13 mouse cellular contexts compared by ENCODE assay signal in the genomic region with DNA sequence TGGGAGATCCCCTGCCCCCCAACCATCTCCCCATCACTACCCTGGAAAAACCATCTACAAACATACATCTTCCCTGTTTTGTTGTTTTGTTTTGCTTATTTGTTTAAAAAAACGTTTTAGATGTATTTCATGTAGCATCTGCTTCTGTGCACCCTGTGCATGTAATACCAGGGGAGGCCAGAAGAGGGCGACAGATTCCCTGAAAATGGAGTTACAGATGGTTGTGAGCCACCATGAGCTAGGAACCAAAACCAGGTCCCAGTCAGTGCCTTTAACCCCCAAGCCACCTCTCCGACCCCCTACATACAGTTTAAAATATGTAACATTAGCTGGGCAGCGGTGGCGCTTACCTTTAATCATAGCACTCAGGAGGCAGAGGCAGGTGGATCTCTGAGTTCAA. TPM values are rescaled to one million over a fixed set of nuclear protein-coding genes. Genes with fewer than 3 reads are reported as not detected.
A peak's percentile ranks its signal among the peaks of the same experiment; 100 is the strongest.
DNase-seq lines count a peak whose midpoint lies in the region; TF ChIP-seq lines count a peak whose summit lies in the region.
"Had no signal": no experiment of that assay in that cellular context is flagged by ENCODE, and none has a peak within 500 bp of the region (broad histone marks: within the 10 kb centered on the region; RNA-seq: fewer than 3 reads in every experiment).

No protein-coding gene starts in this region.

- intact Hi-C loops in left cerebral cortex, postnatal 4 days (cut with DNase I) = no loop called here

- no peak for DNase-seq in layer of hippocampus, adult 2 months (ENCODE audit: low spot score in 2 of 2)
- no peak for DNase-seq in layer of hippocampus, postnatal 25 days (ENCODE audit: extremely low spot score in 1 of 2, low spot score in 1 of 2)
- peak; percentile 36 for DNase-seq in 416B (ENCODE audit: low read depth)
- DNase-seq in induced T-regulatory cell, adult 2 months (ENCODE audit: low read depth) = peak; percentile 63
- no peak for DNase-seq in right cerebral cortex, postnatal 25 days
- DNase-seq in left cerebral cortex, postnatal 4 days = no peak
- no peak for DNase-seq in layer of hippocampus, adult 9-11 months
- DNase-seq: kidney, adult 18-20 months; layer of hippocampus, postnatal 36 days; lung, adult 18-20 months; right cerebral cortex, adult 18-20 months had no signal

- peaks cover 23% of the 10 kb centered on the region for H3K9me3 ChIP-seq in E14TG2a.4 (ENCODE audit: low read length)
- H3K9me3 ChIP-seq: heart, embryonic 15.5 days had no signal

- TF ChIP-seq CTCF in layer of hippocampus, adult 2 months (conservative IDR thresholded peaks at IDR 0.05) = peak; percentile 69
- peak; percentile 99 for TF ChIP-seq CTCF in E14TG2a.4 (conservative IDR thresholded peaks at IDR 0.05; ENCODE audit: low read length)

- H3K36me3 ChIP-seq in E14TG2a.4 (ENCODE audit: insufficient read depth, low read length) = no peaks in the 10 kb centered on the region
- H3K36me3 ChIP-seq: heart, embryonic 15.5 days had no signal

- H3K27me3 ChIP-seq in E14TG2a.4 (ENCODE audit: insufficient read depth, low read length) = peaks cover 7% of the 10 kb centered on the region; the same call in 1 of the 2 replicates

- H3K4me1 ChIP-seq in E14TG2a.4 (replicated peaks; ENCODE audit: low read depth, low read length) = peaks cover 53% of the 10 kb centered on the region

- H3K27ac ChIP-seq in layer of hippocampus, adult 2 months = no peak overlapping the region
- H3K27ac ChIP-seq: heart, embryonic 15.5 days had no signal

- H3K4me3 ChIP-seq in layer of hippocampus, adult 2 months = no peak overlapping the region
- H3K4me3 ChIP-seq in E14TG2a.4 (replicated peaks; ENCODE audit: low read length) = no peak overlapping the region
- H3K4me3 ChIP-seq: heart, embryonic 15.5 days had no signal

RNA-seq across cellular contexts. Expression of gene Arhgef19, which starts 18.1 kb away (rescaled TPM):
- 10 to 100 TPM; 15.5 to 16.2 TPM for total RNA-seq in layer of hippocampus, adult 2 months (2021)
- total RNA-seq in layer of hippocampus, postnatal 25 days (2021) = 10 to 100 TPM; 15.1 to 21.6 TPM
- 1 to 10 TPM; 1.8 to 2.4 TPM for total RNA-seq in left cerebral cortex, postnatal 4 days (2021)

RNA-seq across cellular contexts. Expression of gene Epha2, which starts 43.6 kb away (rescaled TPM):
- 1 to 10 TPM in 1 of 2 experiments, under 1 TPM in 1; 0.86 to 1.3 TPM for total RNA-seq in layer of hippocampus, adult 2 months (2021)
- 1 to 10 TPM in 1 of 2 experiments, under 1 TPM in 1; 0.99 to 1.4 TPM for total RNA-seq in layer of hippocampus, postnatal 25 days (2021)
- total RNA-seq in left cerebral cortex, postnatal 4 days (2021) = 1 to 10 TPM; 1.6 TPM

RNA-seq across cellular contexts. Expression of gene Rsg1, which starts 43.7 kb away (rescaled TPM):
- total RNA-seq in layer of hippocampus, adult 2 months (2021) = 1 to 10 TPM; 2.5 to 5.4 TPM
- total RNA-seq in layer of hippocampus, postnatal 25 days (2021) = 1 to 10 TPM; 2.7 to 4.0 TPM
- 1 to 10 TPM; 4.3 to 5.1 TPM for total RNA-seq in left cerebral cortex, postnatal 4 days (2021)

Comparison
In these comparisons a context has a peak if more than half of its experiments do, and no peak if none do; other contexts are left out.
1. DNase-seq: peak in 416B (single experiment) and induced T-regulatory cell, adult 2 months (single experiment); none in layer of hippocampus, adult 2 months (0 of 2), layer of hippocampus, postnatal 25 days (0 of 2), right cerebral cortex, postnatal 25 days (single experiment), left cerebral cortex, postnatal 4 days (single experiment) and layer of hippocampus, adult 9-11 months (single experiment).
2. RNA of gene Arhgef19, which starts 18.1 kb away (total RNA-seq): 15.1 to 21.6 TPM in layer of hippocampus, postnatal 25 days and 15.5 to 16.2 TPM in layer of hippocampus, adult 2 months; 1.8 to 2.4 TPM in left cerebral cortex, postnatal 4 days; every median in the first group is over 4 times any median in the second.